Mouse (Mus musculus) v-Abl transformed pro-B cells (cell line): Measurements from ENCODE around the gene Cideb.

ENCODE experiments used
- in situ Hi-C, 2 experiments: fragments of 400-800 bp; cut with MboI; formaldehyde crosslinking; loops; one replicate each; pipeline ENCODE4 v1.15.1; 2025; ENCODE audit not compliant: unreplicated experiment in 2 of 2

The Cideb gene

GRCm38 (mm10) chr14:55727889-55728685, 30.2 kb downstream of the Cideb start:
- in situ Hi-C loops = no loop called here

DNA sequence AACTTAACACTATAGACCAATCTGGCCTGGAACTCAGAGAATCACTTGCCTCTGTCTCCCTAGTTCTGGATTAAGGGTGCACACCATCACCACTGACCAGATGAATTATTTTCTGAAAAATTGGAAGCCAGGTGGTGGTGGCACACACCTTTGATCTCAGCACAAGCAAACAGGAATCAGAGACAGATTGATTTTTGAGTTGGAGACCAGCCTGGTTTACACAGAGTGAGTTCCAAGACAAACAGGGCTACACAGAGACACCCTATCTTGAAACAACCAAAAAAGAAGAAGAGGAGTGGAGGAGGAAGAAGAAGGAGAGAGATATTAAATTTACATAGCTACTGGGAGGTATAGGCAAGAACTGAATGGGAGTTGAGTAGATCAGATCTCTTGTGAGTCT, 32.0 kb downstream of the Cideb start:
- in situ Hi-C loops = no loop called here

DNA sequence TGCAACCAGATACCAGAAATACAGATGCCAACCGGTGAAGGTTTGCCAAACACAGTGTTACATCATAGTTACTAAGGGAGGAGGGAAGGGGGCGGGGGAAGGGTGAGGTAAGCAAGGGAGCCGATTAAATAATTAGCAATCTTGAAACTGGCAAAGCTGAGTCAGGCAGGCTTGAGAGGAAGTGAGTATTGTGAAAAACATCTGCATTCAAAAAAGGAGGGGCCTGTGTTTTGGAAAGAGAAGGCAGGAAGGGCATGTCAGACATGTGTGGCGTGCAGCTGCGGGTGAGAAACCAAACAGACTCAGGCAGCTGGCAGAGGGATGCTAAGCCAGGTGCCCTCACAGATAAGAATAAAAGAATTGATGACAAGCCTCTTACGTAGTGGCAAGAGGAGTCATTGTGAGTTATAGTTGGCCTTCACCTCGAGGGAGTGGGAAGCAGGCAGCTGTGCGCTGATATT, 33.8 kb downstream of the Cideb start:
- in situ Hi-C loops = no loop called here

- in situ Hi-C loops = no loop called here
Measured at GRCm38 (mm10) chr14:55723433-55723832, 34.8 kb downstream of the Cideb start.

DNA sequence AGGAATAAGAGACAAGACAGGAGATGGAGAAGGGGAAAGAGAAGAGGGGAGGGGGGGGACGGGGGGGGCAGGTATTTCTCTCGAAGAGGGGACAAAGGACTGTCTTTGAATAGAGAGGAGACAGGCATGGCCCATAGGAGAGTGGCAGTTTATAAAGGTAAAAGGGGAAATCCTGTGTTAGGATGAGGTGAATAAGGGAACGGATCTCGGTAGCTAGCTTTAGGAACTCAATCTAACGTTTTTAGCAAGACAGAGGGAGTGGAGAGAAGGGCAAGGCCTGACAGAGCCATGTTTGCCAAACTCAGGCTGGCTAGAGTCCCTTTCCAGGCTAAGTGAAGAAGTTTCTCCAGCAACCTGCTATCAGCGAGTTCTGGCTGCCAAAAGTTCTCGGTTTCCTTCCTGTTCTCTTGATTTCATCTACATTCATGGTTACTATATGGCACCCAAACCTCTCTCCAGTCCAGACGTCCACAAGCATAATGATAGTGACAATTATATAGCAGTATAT, 35.8 kb downstream of the Cideb start:
- in situ Hi-C loops = no loop called here

DNA sequence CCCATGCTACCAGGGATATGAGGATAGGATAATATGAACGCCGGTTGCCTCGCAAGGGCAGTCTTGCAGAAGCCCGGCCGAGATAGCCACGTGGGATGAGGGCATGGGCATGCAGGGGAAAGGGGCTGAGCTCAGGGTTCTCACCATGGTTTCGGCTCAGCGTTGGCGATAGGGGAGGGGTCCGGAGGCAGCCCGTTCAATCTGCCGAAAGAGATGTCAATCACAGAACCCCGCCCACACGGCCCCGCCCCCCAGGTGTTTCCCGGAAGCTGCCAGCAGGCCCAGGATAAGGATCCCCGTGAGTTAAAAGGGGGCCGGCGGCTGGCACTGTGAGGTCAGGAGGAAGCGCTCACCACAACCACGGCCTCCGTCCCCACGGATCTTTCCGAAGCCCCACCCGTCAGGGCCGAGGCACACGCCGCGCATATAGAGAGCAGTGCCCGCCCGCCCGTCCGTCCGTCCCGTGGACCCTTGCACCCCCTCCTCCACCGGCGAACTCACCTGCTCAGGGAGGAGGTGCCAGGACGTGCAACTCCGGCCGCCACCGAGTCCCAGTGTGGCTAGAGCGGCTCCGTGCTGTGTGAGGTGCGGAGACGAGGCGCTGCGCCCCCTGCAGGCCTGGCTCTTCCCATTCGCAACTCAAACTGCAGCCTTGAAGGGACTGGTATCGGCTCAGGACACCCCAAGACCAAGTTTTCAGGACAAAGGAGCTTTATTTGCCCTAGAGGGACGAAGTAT, 36.4 kb downstream of the Cideb start, which contains the start of gene Rabggta:
TSS of gene Rabggta (minus strand) at position 564 of the 738 bp plus-strand sequence.
- in situ Hi-C loops = no loop called here

- in situ Hi-C loops = no loop called here
Measured at GRCm38 (mm10) chr14:55721076-55721475, 37.2 kb downstream of the Cideb start.

- in situ Hi-C loops = no loop called here
Measured at GRCm38 (mm10) chr14:55720666-55721065, 37.6 kb downstream of the Cideb start.

GRCm38 (mm10) chr14:55719737-55720136, 38.5 kb downstream of the Cideb start:
- in situ Hi-C loops = no loop called here

DNA sequence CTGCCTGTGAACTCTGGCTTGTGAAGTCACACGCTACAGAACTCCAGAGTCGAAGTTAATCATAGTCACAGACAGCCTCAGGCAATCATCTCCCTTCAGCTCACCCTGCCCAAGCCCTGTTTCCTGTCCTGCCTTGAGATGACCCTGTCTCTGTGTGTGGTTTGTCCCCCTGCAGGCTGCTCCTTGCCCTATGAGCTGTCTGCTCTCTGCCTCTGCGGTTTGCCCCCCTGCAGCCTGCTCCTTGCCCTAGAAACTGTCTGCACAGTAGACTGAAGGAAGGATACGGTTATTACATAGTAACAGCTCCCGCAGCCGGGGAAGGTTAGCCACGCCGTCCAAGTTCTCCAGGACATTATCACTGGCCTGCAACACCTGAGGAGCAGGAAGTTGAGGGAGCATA, 41.4 kb downstream of the Cideb start:
- in situ Hi-C loops = no loop called here

DNA sequence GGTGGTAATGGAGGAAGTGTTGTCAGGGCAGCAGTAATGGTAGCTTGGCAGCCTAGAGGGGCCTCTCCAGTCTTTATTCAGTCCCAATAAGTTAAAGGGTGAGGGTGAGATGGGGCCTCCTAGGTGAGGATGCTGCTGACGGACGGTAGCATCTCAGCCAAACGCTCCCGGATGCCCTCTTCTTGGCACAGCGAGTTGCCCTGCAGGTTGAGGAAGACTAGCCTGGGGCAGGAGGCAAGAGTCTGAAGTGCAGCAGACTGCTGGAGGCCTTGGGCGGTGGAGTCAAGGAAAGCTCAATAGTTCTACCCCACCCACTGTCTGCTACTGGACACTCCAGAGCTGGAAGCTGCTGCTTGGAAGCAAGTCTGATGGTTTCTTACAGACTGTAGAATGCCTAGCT, 42.0 kb downstream of the Cideb start:
- in situ Hi-C loops = no loop called here

DNA sequence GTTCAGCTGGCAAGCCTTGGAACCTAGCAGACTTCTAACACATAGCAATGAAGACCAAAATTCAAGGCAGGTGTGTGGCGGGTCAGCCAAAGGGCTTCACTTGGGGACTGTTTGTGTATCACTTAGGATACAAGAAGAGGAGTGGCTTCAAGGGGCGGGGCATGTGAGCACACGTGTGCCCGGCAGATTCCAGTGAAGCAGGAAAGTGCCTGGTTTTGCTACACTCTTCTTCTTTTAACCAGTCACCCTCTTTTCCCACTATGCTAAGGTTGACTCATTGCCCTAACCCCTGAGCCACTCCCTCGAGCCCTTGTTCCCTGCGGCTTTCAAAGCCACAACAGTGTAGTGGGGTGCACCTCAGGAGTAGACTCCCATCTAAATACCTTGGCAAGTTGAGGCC, 43.4 kb downstream of the Cideb start:
- in situ Hi-C loops = no loop called here

- in situ Hi-C loops = no loop called here
Measured at GRCm38 (mm10) chr14:55713729-55714122, 44.5 kb downstream of the Cideb start, which contains the start of gene Tgm1. Tgm1 (minus strand) TSS chr14:55713926.

DNA sequence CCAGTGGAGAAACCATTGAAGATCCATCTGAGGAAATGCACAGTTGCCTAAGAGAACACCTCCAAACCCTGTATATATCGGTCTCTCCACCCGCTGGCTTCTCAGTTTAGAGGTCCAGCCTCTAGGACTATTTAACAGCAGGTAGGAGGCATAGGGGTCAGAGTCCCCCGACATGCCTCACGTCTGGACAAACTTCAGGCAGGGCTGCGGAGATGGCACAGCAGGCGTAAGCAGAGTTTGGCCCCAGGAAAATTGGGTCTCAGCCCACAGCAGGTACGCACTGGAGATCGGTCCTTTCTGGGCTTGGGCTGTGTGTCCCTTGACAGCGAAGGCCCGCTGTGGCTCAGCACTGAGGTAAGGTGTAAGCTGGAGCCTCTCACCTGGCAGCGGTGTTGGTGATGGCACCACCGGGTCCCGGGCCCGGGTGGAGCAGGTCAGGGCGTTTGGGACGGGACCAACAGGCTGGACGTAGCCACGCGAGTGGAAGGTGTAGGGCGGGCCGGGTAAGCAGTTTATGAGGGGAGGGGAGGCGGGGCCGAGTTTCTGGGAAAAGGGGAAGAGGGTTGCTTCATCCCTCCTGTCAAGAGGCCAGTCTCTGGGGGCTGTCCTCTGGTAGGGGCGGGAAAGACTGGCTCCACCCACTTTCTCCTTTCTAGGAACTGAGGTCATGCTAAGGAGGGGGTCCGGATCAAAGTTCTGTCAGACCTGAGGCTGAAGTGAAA, 45.1 kb downstream of the Cideb start:
- in situ Hi-C loops = no loop called here

DNA sequence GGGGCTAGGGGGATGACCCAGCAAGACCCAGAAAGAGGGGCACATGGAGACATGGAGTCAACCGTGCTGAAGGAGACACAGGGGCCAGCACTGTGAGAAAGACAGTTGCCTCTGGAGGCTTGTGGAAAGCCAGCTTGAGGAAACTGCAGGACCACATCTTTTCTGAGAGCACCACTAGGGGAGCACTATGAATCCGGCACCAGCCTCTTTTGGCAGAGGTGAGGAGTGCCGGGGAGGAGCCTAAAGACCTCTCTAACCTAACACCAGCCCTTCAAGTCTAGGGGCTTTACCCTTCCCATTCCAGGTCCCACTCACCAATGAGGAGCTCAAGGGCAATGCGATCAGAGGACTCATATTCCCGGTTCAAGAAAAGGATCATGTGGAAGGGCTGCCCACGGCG, 46.5 kb downstream of the Cideb start:
- in situ Hi-C loops = no loop called here

- in situ Hi-C loops = no loop called here
Measured at GRCm38 (mm10) chr14:55709509-55709908, 48.7 kb downstream of the Cideb start.

DNA sequence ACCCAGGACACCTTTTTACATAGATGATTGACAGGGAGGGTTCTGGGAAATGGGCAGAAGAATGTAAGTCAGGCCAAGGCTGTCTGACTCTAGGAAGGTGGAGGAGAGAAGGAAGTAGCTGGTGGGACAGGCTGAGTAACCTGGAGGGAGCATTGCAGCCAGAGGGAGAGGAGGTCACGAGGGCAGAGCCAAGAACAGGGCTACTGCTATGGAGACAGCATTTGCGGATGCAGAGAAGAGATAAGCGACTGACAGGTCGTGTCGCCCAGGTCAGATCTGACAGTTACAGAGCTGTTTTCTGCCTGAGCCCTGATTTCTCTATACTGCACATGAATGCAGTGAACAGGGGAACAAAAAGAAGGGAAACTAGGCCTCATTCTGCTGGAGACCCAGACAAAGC, 50.9 kb downstream of the Cideb start:
- in situ Hi-C loops = no loop called here

- in situ Hi-C loops = no loop called here
Measured at GRCm38 (mm10) chr14:55706051-55706600, 52.1 kb downstream of the Cideb start.
